Mouse (Mus musculus): ENCODE results near the gene Utf1.

The Utf1 gene

GRCm38 (mm10) chr7:139943674-139944281 is at the start of gene Utf1:
TSS of gene Utf1 (plus strand) at chr7:139943789.
- DNase-seq (ENCODE audit: low spot score in 2 of 2), result no peak

- no peak for DNase-seq (ENCODE audit: low spot score in 2 of 2)
Observed at GRCm38 (mm10) chr7:139894655-139895557, 48.7 kb upstream of the Utf1 start, which contains the start of gene Kndc1. TSS of gene Kndc1 (plus strand) at chr7:139894696.

DNA sequence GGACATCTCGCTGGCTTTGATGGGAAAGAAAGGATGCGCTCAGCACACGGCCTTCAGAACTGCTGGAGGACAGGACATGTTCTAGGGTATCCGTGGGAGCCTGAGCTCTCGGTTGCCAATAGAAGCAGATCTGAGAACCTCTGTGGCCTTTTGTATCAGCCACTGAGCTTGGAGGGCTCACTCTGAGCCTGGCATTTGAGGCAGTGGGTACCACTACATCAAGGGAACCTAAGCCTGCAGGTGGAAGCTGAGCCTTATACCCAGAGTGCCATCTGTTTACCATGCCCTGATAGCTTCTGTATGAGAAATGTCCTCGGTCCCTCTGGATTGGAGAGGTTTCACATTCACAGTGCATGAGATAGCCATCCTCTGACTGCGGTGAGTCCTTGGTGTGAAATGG is 47.3 kb upstream of the Utf1 start:
- DNase-seq (ENCODE audit: low spot score in 2 of 2), result no peak

GRCm38 (mm10) chr7:139896796-139897195 is 46.8 kb upstream of the Utf1 start:
- DNase-seq (ENCODE audit: low spot score in 2 of 2), result no peak

DNA sequence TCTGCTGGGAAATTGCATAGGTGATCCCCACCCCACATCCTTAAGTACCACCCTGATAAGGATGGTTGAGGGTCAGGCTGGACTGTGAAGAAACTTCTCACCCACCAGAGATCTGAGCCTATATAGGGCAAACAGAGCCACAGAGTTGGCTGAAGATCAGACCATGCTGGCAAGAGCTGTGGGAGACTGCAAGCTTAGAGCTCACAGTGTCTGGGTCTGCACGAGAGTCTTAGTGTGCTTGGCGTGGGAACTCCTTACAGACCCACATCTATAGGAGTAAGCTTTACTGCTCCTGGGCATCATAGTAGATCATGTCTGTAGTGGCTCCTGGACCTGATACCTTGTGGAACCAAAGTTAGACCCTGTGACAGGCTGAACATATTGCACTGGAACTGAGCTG is 45.0 kb upstream of the Utf1 start:
- no peak for DNase-seq (ENCODE audit: low spot score in 2 of 2)

- DNase-seq (ENCODE audit: low spot score in 2 of 2), result no peak
Observed at GRCm38 (mm10) chr7:139899505-139899904, 44.1 kb upstream of the Utf1 start.

DNA sequence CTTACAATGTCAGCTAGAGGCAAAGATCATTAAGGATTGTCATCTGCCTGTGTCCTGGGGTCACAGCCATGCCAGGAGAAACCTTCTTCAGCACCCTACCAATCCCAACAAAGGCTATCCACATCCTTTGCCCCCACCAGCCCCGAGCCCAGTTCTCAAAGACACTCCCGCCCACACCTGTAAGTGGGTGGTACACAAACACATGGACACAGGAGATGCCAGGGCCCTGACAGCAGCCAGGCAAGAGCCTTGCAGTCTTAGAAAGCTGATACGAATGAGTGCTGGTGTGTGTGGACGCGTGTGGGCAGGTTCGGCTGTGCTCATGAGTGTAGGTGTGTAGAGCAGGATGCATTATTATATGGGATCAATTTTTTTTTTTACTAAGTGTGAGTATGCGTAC is 43.1 kb upstream of the Utf1 start:
- no peak for DNase-seq (ENCODE audit: low spot score in 2 of 2)

DNA sequence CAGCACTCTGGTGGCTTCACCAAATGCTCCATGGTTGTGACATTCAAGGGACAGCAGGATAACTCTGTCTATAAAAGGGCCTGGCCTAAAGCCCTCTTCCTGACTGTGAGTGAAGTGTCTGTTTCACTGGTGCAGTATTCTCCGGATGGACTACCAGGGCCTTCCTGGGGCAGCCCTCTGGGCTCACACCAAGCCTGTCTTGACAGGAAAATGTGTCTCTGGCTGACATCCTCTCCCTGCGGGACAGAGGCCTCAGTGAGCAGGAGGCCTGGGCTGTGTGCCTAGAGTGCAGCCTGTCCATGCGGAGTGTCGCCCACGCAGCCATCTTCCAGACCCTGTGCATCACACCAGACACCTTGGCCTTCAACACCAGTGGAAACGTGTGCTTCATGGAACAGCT is 42.7 kb upstream of the Utf1 start:
- no peak for DNase-seq (ENCODE audit: low spot score in 2 of 2)

DNA sequence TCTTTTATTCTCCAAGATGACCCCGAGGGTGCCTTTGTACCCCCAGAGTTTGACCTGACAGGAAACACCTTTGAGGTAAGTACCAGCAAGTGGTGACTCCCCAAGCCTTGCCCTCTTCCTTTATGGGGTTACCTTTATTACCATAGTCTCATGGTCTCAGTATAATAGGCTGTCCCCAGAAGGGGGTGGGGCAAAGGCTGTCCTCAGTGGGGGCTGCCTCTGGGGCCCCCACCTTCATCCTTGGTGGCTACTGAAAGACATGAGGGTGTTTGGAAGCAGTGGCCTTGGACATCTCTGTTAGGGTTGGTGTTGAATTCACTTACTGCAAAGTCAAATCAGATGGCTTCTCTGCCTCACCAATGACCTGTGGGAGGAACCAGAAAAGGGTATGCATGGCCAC is 41.6 kb upstream of the Utf1 start:
- DNase-seq (ENCODE audit: low spot score in 2 of 2), result no peak

GRCm38 (mm10) chr7:139905261-139905660 is 38.3 kb upstream of the Utf1 start:
- DNase-seq (ENCODE audit: low spot score in 2 of 2), result no peak

DNA sequence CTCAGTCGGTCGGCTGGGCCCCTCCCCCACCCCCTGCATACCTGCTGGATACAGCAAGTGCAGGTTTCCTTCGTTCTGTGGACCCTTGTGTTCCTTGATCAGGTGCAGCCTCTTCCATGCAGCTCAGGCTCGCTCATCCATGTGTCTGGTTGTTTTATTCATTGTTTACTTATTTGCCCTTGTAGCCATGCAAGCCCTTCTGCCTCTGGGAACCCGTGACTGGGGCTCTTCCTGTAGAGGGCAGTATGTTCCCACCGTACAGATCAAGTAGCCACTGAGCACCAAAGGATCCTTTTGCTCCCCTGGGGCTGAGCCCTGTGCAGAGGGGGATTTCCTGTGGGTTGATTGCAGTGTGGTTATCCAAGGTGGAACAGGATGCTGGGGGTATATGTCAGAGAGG is 37.9 kb upstream of the Utf1 start:
- DNase-seq (ENCODE audit: low spot score in 2 of 2), result no peak

DNA sequence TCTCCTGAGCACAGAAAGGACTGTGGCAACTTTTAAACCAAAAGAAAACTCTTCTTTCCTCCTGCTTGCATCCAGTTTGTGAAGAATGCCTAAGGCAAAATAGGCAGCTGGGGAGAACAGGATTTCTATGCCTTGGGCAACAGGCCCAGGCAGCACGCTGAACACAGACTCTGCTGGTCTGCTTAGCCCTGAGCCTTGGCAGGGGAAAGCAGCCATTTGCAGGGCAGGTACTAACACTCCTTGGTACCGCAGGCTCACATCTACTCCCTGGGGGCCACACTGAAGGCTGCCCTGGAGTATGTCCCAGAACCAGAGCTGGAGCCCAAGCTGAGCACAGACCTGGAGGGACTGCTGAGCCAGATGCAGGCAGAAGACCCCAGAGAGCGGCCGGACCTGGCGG is 35.4 kb upstream of the Utf1 start:
- no peak for DNase-seq (ENCODE audit: low spot score in 2 of 2)

DNA sequence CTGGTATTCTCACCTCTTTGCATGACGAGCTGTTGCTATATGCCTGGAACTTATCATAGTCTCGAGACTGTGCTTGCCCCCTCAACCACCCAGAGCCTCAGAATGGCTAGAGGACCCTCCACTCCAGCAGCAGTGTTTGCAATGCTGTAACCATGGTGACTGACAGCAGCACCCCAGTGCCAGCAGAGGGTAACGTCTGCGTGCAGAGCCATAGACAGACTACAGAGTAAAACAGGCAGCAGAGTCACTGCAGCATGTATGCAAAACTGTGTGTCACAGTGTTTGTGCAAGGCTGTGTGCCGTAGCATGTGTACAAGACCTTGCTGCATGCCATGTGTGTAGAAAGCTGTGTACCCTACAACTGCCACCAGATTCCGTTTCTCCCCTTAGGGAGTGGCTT is 34.1 kb upstream of the Utf1 start:
- no peak for DNase-seq (ENCODE audit: low spot score in 2 of 2)

DNA sequence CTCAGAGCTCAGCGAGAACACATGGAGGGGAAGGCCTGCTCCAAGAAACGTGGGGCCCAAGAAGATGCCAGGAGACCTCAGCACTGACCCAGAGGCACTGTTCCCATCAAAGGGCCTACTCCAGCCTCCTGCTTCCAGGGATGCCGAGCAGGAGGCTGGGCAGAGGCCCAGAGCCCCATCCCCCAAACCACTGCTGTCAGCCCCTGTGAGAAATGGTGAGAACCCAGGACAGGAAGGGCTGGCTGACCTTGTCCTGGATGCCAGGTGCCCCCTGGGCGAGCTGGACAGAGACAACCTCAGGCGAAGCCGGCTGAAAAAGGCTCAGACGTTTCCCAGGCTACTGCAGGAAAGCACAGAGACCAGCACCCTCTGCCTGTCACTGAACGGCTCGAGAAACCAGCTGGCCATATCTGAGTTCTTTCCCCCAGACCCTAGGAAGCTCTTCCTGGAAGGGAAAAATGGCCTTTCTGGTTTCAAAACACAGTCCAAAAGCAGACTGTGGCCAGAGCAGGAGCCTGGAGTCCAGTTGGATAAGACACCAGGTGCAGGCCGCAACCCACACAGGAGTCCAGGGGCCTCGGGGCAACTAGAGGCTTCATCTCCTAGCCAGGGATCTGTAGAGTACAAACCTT is 33.3 kb upstream of the Utf1 start:
- no peak for DNase-seq (ENCODE audit: low spot score in 2 of 2)

DNA sequence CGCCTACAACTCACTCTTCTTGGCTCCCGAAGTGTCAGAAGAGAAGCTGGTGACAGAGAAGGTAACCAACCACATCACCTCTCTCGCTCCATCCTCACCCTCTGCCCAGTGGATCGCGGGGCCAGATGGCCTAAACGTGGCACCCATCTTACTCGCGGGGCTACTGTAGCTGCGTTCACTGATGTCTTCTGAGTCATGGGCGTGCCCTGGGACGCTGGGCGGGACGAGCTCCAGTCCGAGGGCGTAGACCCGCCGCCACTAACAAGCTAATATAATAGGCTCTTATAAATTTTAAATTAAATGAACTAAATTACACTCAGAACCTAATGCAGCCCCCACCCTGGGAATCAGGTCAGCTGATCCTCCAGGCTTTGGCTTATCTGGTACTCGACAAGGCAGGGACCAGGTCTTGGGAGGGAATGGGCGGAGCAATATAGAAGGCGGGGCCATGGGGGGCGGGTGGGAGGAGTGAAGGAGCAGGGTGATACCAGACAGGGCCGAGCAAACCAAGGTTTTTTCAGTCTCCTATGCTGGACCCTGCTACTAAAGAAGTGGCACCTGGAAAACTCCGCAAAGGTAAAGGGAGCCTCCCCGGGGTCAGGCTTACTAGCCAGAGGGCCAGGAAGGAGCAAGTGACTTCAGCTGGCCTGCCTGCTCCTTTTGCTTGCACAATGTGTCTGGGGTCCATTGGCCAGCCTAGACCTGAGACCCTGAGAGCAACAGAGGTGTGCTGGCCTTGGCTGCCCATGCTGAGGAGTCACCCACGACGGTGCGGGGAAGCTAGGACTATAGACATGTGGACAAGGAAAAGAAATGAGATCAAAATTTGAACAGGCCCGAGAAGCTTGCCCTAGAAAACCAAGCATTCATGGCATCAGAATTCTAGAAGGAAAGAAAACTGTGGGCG is 29.2 kb upstream of the Utf1 start:
- DNase-seq (ENCODE audit: low spot score in 2 of 2), result no peak

- no peak for DNase-seq (ENCODE audit: low spot score in 2 of 2)
Observed at GRCm38 (mm10) chr7:139915646-139916257, 27.8 kb upstream of the Utf1 start.

DNA sequence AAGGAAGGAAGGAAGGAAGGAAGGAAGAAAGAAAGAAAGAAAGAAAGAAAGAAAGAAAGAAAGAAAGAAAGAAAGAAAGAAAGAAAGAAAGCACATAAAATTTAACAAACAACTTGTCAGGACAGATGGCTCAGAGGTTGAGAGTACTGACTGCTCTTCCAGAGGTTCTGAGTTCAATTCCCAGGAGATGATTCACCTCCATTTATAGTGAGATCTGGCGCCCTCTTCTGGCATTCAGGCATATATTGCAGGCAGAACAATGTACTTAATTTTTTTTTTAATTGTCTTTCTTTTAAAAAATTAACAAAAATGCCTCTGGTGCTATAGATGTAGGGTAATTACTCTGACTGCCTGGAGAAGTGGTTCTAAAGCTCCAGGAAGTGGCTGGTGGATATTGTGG is 27.2 kb upstream of the Utf1 start:
- no peak for DNase-seq (ENCODE audit: low spot score in 2 of 2)

GRCm38 (mm10) chr7:139918262-139918661 is 25.3 kb upstream of the Utf1 start:
- no peak for DNase-seq (ENCODE audit: low spot score in 2 of 2)

DNA sequence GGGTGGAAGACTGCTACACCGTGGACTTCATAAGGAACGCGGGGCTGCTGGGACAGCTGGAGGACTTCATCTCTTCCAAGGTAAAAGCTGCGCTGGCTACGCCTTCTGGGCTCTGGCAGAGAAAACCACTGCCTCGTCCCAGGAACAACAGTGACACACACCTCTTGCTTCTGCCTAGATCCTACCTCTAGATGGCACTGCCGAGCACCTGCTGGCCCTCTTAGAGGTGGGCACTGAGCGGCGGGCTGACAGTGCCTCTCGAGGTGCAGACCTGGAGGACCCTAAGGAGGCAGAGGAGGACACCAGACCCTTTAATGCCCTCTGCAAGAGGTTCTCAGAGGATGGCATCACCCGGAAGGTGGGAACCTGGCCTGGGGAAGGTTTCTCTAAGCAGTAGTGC is 12.9 kb upstream of the Utf1 start:
- DNase-seq (ENCODE audit: low spot score in 2 of 2), result no peak

GRCm38 (mm10) chr7:139936705-139937104 is 6.9 kb upstream of the Utf1 start:
- no peak for DNase-seq (ENCODE audit: low spot score in 2 of 2)

- no peak for DNase-seq (ENCODE audit: low spot score in 2 of 2)
Observed at GRCm38 (mm10) chr7:139937138-139937537, 6.5 kb upstream of the Utf1 start.

All from urinary bladder, postnatal 4 days (tissue).